Mouse (Mus musculus) hindbrain, postnatal 0 days (tissue): ENCODE measurements around the gene Ptpn3. TPM values are rescaled to one million over a fixed set of nuclear protein-coding genes. Genes with fewer than 3 reads are reported as not detected.

Source experiments
- ATAC-seq: fragments of 200-750 bp; cut with Nextera tagmentation; 2 replicates; pipeline ENCODE4 v1.8.0; 2017; ENCODE audit warnings: mild to moderate bottlenecking, moderate TSS enrichment, moderate library complexity
- DNase-seq: peaks from one replicate; pipeline ENCODE4 v3.0.0-alpha.2; 2015; ENCODE audit warnings: low spot score
- H3K27ac ChIP-seq: fragments of 300-500 bp; sonication (generic); 2 replicates; pipeline ENCODE4 v1.5.1; 2014; ENCODE audit warnings: mild to moderate bottlenecking
- H3K27me3 ChIP-seq: fragments of 300-500 bp; sonication (generic); 2 replicates; pipeline ENCODE4 v1.6.1; 2014; ENCODE audit warnings: low read length, mixed read lengths; ENCODE audit not compliant: insufficient read depth
- H3K36me3 ChIP-seq: fragments of 300-500 bp; sonication (generic); 2 replicates; pipeline ENCODE4 v1.6.1; 2014; ENCODE audit warnings: low read length, mixed read lengths; ENCODE audit not compliant: insufficient read depth
- H3K4me1 ChIP-seq: fragments of 300-500 bp; sonication (generic); 2 replicates; pipeline ENCODE4 v1.6.1; 2014; ENCODE audit warnings: antibody characterized with exemption, low read length, mixed read lengths; ENCODE audit not compliant: insufficient read depth
- H3K4me2 ChIP-seq: fragments of 300-500 bp; sonication (generic); 2 replicates; pipeline ENCODE4 v1.6.1; 2014; ENCODE audit warnings: low read depth, mild to moderate bottlenecking, low read length, moderate library complexity, mixed read lengths
- H3K4me3 ChIP-seq: fragments of 300-500 bp; sonication (generic); 2 replicates; pipeline ENCODE4 v1.5.1; 2014; ENCODE audit warnings: low read length
- H3K9ac ChIP-seq: fragments of 300-500 bp; sonication (generic); replicated peaks from 2 replicates; pipeline ENCODE4 v1.6.1; 2014; ENCODE audit warnings: mild to moderate bottlenecking, low read length, moderate library complexity, mixed read lengths
- H3K9me3 ChIP-seq: fragments of 300-500 bp; sonication (generic); 2 replicates; pipeline ENCODE4 v1.6.1; 2016; ENCODE audit warnings: low read length, mixed read lengths
- CTCF ChIP-seq: IDR thresholded peaks from 2 replicates; pipeline ENCODE4 v1.5.1; 2016; ENCODE audit warnings: antibody characterized with exemption, control low read depth, low read depth
- WGBS: fragments of 180-500 bp; shearing (Covaris S2); extraction: QIAGEN DNeasy Blood & Tissue Kit; methylation state at CpG from one replicate; pipeline ENCODE4 v1.1.7; 2014; 5-methylcytosine and 5-hydroxymethylcytosine counted together
- polyA plus RNA-seq: library from polyadenylated mRNA; unstranded; fragments of >200 nt; fragmentation: Nextera tagmentation; extraction: Ambion mirVana; gene quantifications from 2 replicates; pipeline ENCODE4 v1.2.1, GENCODE M21; 2015
- total RNA-seq: library from RNA; depleted of rRNA; stranded (reverse); fragments of >200 nt; gene quantifications from 2 replicates; pipeline ENCODE4 v1.2.3, GENCODE M21; 2014; rRNA removed

Gene Ptpn3
- 3.2 and 10.1 TPM in 2 replicates for total RNA-seq
- polyA plus RNA-seq: 2.8 and 3.4 TPM in 2 replicates

GRCm38 (mm10) chr4:57301410-57302313, at the start of gene Ptpn3:
TSS of gene Ptpn3 (minus strand) at chr4:57301837.
- under 1% methylated on average over 42 of the region's 42 CpGs for WGBS
- peak within 1 kb of the TSS; percentile 39 for H3K9ac ChIP-seq
- DNase-seq (peak; percentile 84), ATAC-seq (peak; percentile 84)
- peak within 1 kb of the TSS; percentile 80 for H3K4me3 ChIP-seq
- TF ChIP-seq CTCF: no peak
- no peaks in the 10 kb centered on the region for H3K9me3 ChIP-seq
- H3K4me1 ChIP-seq: peaks cover 15% of the 10 kb centered on the region; the same call in 1 of the 2 replicates
- no peaks in the 10 kb centered on the region for H3K36me3 ChIP-seq
- H3K4me2 ChIP-seq: peak within 1 kb of the TSS; percentile 90
- H3K27me3 ChIP-seq: no peaks in the 10 kb centered on the region
- peak within 1 kb of the TSS; percentile 45; the same call in 1 of the 2 replicates for H3K27ac ChIP-seq

DNA sequence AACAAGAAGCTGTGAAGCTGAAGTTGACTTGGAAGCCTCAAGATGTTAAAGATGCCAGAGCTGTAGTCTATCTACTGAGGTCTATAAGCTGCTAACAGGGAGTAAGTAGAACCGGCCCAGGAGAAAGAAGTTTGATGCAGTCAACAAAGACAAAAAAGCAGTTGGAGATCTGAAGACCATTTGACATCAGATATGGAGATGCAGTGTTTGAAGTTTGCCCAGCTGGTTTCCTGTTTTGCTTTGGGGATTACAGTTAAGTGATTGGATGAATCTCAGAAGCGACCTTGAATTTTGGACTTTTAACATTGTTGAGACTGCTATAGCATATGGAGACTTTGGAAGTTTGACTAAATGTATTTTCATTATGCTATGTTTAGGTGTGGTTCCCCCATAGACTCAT, 48.9 kb upstream of the Ptpn3 start:
- Histone ChIP-seq H3K9me3 (no peaks in the 10 kb centered on the region), H3K4me2 (no peak overlapping the region), H3K4me1 (no peaks in the 10 kb centered on the region), H3K27ac (no peak overlapping the region), H3K9ac (no peak overlapping the region), H3K4me3 (no peak overlapping the region), H3K36me3 (no peaks in the 10 kb centered on the region), H3K27me3 (no peaks in the 10 kb centered on the region)
- DNase-seq: no peak
- WGBS: 91% methylated on average over 2 of the region's 2 CpGs
- no peak for TF ChIP-seq CTCF
- no peak for ATAC-seq

- H3K36me3 ChIP-seq: no peaks in the 10 kb centered on the region
- H3K4me2 ChIP-seq: no peak overlapping the region
- H3K27me3 ChIP-seq: no peaks in the 10 kb centered on the region
- no peak overlapping the region for H3K4me3 ChIP-seq
- H3K9ac ChIP-seq: no peak overlapping the region
- no peaks in the 10 kb centered on the region for H3K4me1 ChIP-seq
- ATAC-seq: no peak
- 88% methylated on average over 7 of the region's 7 CpGs for WGBS
- TF ChIP-seq CTCF: no peak
- no peak overlapping the region for H3K27ac ChIP-seq
- H3K9me3 ChIP-seq: no peaks in the 10 kb centered on the region
- DNase-seq: no peak
These were observed 42.4 kb upstream of the Ptpn3 start for GRCm38 (mm10) chr4:57343996-57344395.

GRCm38 (mm10) chr4:57338923-57339322, 37.3 kb upstream of the Ptpn3 start:
- H3K27me3 ChIP-seq: no peaks in the 10 kb centered on the region
- DNase-seq (no peak), ATAC-seq (no peak)
- no peak for TF ChIP-seq CTCF
- no peak overlapping the region for H3K27ac ChIP-seq
- WGBS: 90% methylated on average over 17 of the region's 17 CpGs
- H3K4me3 ChIP-seq: no peak overlapping the region
- H3K36me3 ChIP-seq: no peaks in the 10 kb centered on the region
- H3K9ac ChIP-seq: no peak overlapping the region
- no peak overlapping the region for H3K4me2 ChIP-seq
- H3K4me1 ChIP-seq: no peaks in the 10 kb centered on the region
- no peaks in the 10 kb centered on the region for H3K9me3 ChIP-seq

- H3K27ac ChIP-seq: no peak overlapping the region
- no peak overlapping the region for H3K4me3 ChIP-seq
- no peaks in the 10 kb centered on the region for H3K36me3 ChIP-seq
- no peak for TF ChIP-seq CTCF
- no peaks in the 10 kb centered on the region for H3K9me3 ChIP-seq
- H3K4me2 ChIP-seq: no peak overlapping the region
- DNase-seq: no peak
- ATAC-seq: no peak
- 84% methylated on average over 9 of the region's 9 CpGs for WGBS
- H3K9ac ChIP-seq: no peak overlapping the region
- no peaks in the 10 kb centered on the region for H3K4me1 ChIP-seq
- no peaks in the 10 kb centered on the region for H3K27me3 ChIP-seq
These were observed 36.4 kb upstream of the Ptpn3 start for GRCm38 (mm10) chr4:57338061-57338460.

- ATAC-seq: no peak
These were observed 33.5 kb upstream of the Ptpn3 start for GRCm38 (mm10) chr4:57335000-57335666.

More at GRCm38 (mm10) chr4:57335000-57335666, 33.5 kb upstream of the Ptpn3 start:
- no peak overlapping the region for H3K9ac ChIP-seq
- no peak overlapping the region for H3K4me2 ChIP-seq
- no peak overlapping the region for H3K4me3 ChIP-seq
- 33% methylated on average over 9 of the region's 9 CpGs for WGBS
- H3K4me1 ChIP-seq: no peaks in the 10 kb centered on the region
- TF ChIP-seq CTCF: no peak
- H3K27ac ChIP-seq: no peak overlapping the region
- H3K27me3 ChIP-seq: no peaks in the 10 kb centered on the region
- H3K36me3 ChIP-seq: no peaks in the 10 kb centered on the region
- DNase-seq: no peak
- H3K9me3 ChIP-seq: no peaks in the 10 kb centered on the region
